In genomic region chr7:92560986-92561876, GRCm38 (mm10) we compare ENCODE assay signal across 8 mouse cellular contexts. TPM values are rescaled to one million over a fixed set of nuclear protein-coding genes. Genes with fewer than 3 reads are reported as not detected.
DNase-seq lines count a peak whose midpoint lies in the region; ATAC-seq lines count a peak whose summit lies in the region.

TSS of gene Ccdc90b (plus strand) at chr7:92561149.

- no peaks in the 10 kb centered on the region for H3K9me3 ChIP-seq in hindbrain, embryonic 13.5 days

- H3K27me3 ChIP-seq in hindbrain, embryonic 13.5 days = no peaks in the 10 kb centered on the region

- peak; percentile 80 for DNase-seq in WW6 (ENCODE audit: low read depth, low spot score)
- peak; percentile 88 to 94 for DNase-seq in cerebellum, postnatal 36 days
- DNase-seq in frontal cortex, postnatal 25 days (ENCODE audit: low spot score in 2 of 2) = peak; percentile 81 to 83
- peak; percentile 96 to 97 for DNase-seq in layer of hippocampus, postnatal 14 days (ENCODE audit: low spot score in 2 of 2)
- peak; percentile 93 for DNase-seq in lung, postnatal 10 days
- DNase-seq in ovary, postnatal 14 days (ENCODE audit: low spot score) = peak; percentile 70
- peak; percentile 73 to 74 for DNase-seq in thymus, postnatal 10 days (ENCODE audit: low spot score in 2 of 2)

- peak within 1 kb of the TSS; percentile 72 for H3K4me2 ChIP-seq in hindbrain, embryonic 13.5 days

- ATAC-seq in hindbrain, embryonic 13.5 days (ENCODE audit: low FRiP score) = peak; percentile 99

- peak within 1 kb of the TSS; percentile 96 for H3K27ac ChIP-seq in hindbrain, embryonic 13.5 days

- H3K4me3 ChIP-seq in hindbrain, embryonic 13.5 days = peak within 1 kb of the TSS; percentile 73

- H3K9ac ChIP-seq in hindbrain, embryonic 13.5 days = peak within 1 kb of the TSS; percentile 84

- under 1% methylated on average over 60 of the region's 60 CpGs for WGBS in hindbrain, embryonic 13.5 days

- H3K36me3 ChIP-seq in hindbrain, embryonic 13.5 days = peaks cover 7% of the 10 kb centered on the region

- H3K4me1 ChIP-seq in hindbrain, embryonic 13.5 days (replicated peaks) = peaks cover 13% of the 10 kb centered on the region

RNA-seq across cellular contexts. Expression of gene Ccdc90b, which starts in this region (rescaled TPM):
- 73.0 and 80.1 TPM in 2 replicates for polyA plus RNA-seq in hindbrain, embryonic 13.5 days (2015; fragmentation: Nextera tagmentation; extraction: Ambion mirVana)
- 10 to 100 TPM; 13.0 to 14.0 TPM for total RNA-seq in layer of hippocampus, postnatal 14 days (2021)

Comparison
In these comparisons a context has a peak if more than half of its experiments do, and no peak if none do; other contexts are left out.
1. Peak in every context shown above with its lines: DNase-seq, ATAC-seq, H3K4me3 ChIP-seq and H3K27ac ChIP-seq.